Mouse (Mus musculus) lung, adult 2 months (tissue): ENCODE results near the gene Adam12. TPM values are rescaled to one million over a fixed set of nuclear protein-coding genes. Genes with fewer than 3 reads are reported as not detected.

Source experiments
- DNase-seq: peaks from one replicate; pipeline ENCODE4 v3.0.0; 2022
- H3K4me1 ChIP-seq: fragments of 200-500 bp; 2 replicates; pipeline ENCODE4 v1.6.1; 2011; ENCODE audit warnings: low read length; ENCODE audit not compliant: control insufficient read depth, insufficient read depth
- H3K4me3 ChIP-seq: fragments of 200-500 bp; replicated peaks from 2 replicates; pipeline ENCODE3; 2011; ENCODE audit warnings: low read depth, mild to moderate bottlenecking, control low read depth, low read length; ENCODE audit errors: extremely low read depth
- CTCF ChIP-seq: fragments of 200-500 bp; IDR thresholded peaks from 2 replicates; pipeline ENCODE4 v1.5.1; 2011; ENCODE audit warnings: mild to moderate bottlenecking, low read length, control low read depth; ENCODE audit not compliant: insufficient read depth
- POLR2A ChIP-seq: fragments of 200-500 bp; IDR thresholded peaks from 2 replicates; pipeline ENCODE4 v1.6.1; 2011; ENCODE audit warnings: low read depth, mild to moderate bottlenecking, control low read depth, low read length, borderline replicate concordance; ENCODE audit errors: extremely low read depth
- WGBS: fragments of 180-500 bp; shearing (Covaris S2); methylation state at CpG from one replicate; pipeline ENCODE4 v1.1.7; 2018; 5-methylcytosine and 5-hydroxymethylcytosine counted together
- polyA plus RNA-seq: library from polyadenylated mRNA; depleted of rRNA; stranded (reverse); fragments of >200 nt; gene quantifications from 2 replicates; pipeline ENCODE4 v1.2.3, GENCODE M21; 2012

Adam12 gene
- polyA plus RNA-seq, 1 experiment = 1.1 TPM

GRCm38 (mm10) chr7:134079980-134080725 is 151.8 kb downstream of the Adam12 start:
- no peak for TF ChIP-seq CTCF
- TF ChIP-seq POLR2A = no peak
- WGBS = 41% methylated on average over 17 of the region's 17 CpGs
- H3K4me1 ChIP-seq = no peaks in the 10 kb centered on the region
- H3K4me3 ChIP-seq = no peak overlapping the region
- DNase-seq = peak; percentile 18

- DNase-seq = no peak
- WGBS = 99% methylated on average over 4 of the region's 4 CpGs
- no peak overlapping the region for H3K4me3 ChIP-seq
- H3K4me1 ChIP-seq = no peaks in the 10 kb centered on the region
- TF ChIP-seq POLR2A (no peak), CTCF (no peak)
Measured at GRCm38 (mm10) chr7:134077684-134078083, 154.3 kb downstream of the Adam12 start.

GRCm38 (mm10) chr7:134073011-134073410 is 158.9 kb downstream of the Adam12 start:
- no peak for TF ChIP-seq CTCF
- TF ChIP-seq POLR2A = no peak
- no peak for DNase-seq
- WGBS = 86% methylated on average over 5 of the region's 5 CpGs

GRCm38 (mm10) chr7:134071153-134071885 is 160.6 kb downstream of the Adam12 start:
- 34% methylated on average over 11 of the region's 11 CpGs for WGBS
- no peak for TF ChIP-seq CTCF
- no peak for TF ChIP-seq POLR2A

More at GRCm38 (mm10) chr7:134073011-134073410, 158.9 kb downstream of the Adam12 start:
- H3K4me3 ChIP-seq = no peak overlapping the region
- H3K4me1 ChIP-seq = no peaks in the 10 kb centered on the region

GRCm38 (mm10) chr7:134062629-134063028 is 169.3 kb downstream of the Adam12 start:
- no peaks in the 10 kb centered on the region for H3K4me1 ChIP-seq
- 56% methylated on average over 4 of the region's 4 CpGs for WGBS
- H3K4me3 ChIP-seq = no peak overlapping the region
- TF ChIP-seq CTCF (no peak), POLR2A (no peak)
- DNase-seq = no peak

More at GRCm38 (mm10) chr7:134071153-134071885, 160.6 kb downstream of the Adam12 start:
- Histone ChIP-seq H3K4me3 (no peak overlapping the region), H3K4me1 (no peaks in the 10 kb centered on the region)
- DNase-seq = no peak

GRCm38 (mm10) chr7:134052486-134052885 is 179.5 kb downstream of the Adam12 start:
- Histone ChIP-seq H3K4me1 (no peaks in the 10 kb centered on the region), H3K4me3 (no peak overlapping the region)
- no peak for TF ChIP-seq POLR2A
- TF ChIP-seq CTCF = no peak
- 56% methylated on average over 2 of the region's 2 CpGs for WGBS
- no peak for DNase-seq

GRCm38 (mm10) chr7:134050371-134050770 is 181.6 kb downstream of the Adam12 start:
- no peak for TF ChIP-seq POLR2A
- TF ChIP-seq CTCF = no peak
- no peak for DNase-seq
- Histone ChIP-seq H3K4me1 (no peaks in the 10 kb centered on the region), H3K4me3 (no peak overlapping the region)
- 36% methylated on average over 1 of the region's 1 CpGs for WGBS

GRCm38 (mm10) chr7:134046376-134046775 is 185.6 kb downstream of the Adam12 start:
- DNase-seq = no peak
- no peak overlapping the region for H3K4me3 ChIP-seq
- 94% methylated on average over 3 of the region's 3 CpGs for WGBS
- H3K4me1 ChIP-seq = no peaks in the 10 kb centered on the region
- TF ChIP-seq POLR2A (no peak), CTCF (no peak)

GRCm38 (mm10) chr7:134043576-134043975 is 188.4 kb downstream of the Adam12 start:
- TF ChIP-seq POLR2A (no peak), CTCF (no peak)
- DNase-seq = no peak
- no peak overlapping the region for H3K4me3 ChIP-seq
- H3K4me1 ChIP-seq = no peaks in the 10 kb centered on the region

- no peak for DNase-seq
- TF ChIP-seq CTCF = no peak
- no peak for TF ChIP-seq POLR2A
- H3K4me3 ChIP-seq = no peak overlapping the region
- H3K4me1 ChIP-seq = no peaks in the 10 kb centered on the region
Measured at GRCm38 (mm10) chr7:134042614-134043013, 189.3 kb downstream of the Adam12 start.
